Mouse (Mus musculus) adrenal gland, postnatal 14 days (tissue): ENCODE measurements around the gene Cnpy3. TPM values are rescaled to one million over a fixed set of nuclear protein-coding genes. Genes with fewer than 3 reads are reported as not detected.
"Not testable (repeated sequence)": the region's sequence is repeated elsewhere in the genome, so short reads cannot be mapped to it uniquely, and the experiment has no call there.

Experiments used
- DNase-seq: peaks from one replicate; pipeline ENCODE4 v3.0.0; 2021; ENCODE audit warnings: mixed read lengths
- total RNA-seq: library from RNA; stranded (reverse); gene quantifications from 2 replicates; pipeline ENCODE4 v1.2.3, GENCODE M21; 2021

Gene Cnpy3
- total RNA-seq, 1 experiment from 2014 or later: 41.0 TPM

GRCm38 (mm10) chr17:46764916-46765315, 12.9 kb upstream of the Cnpy3 start:
- not testable (repeated sequence) for DNase-seq

GRCm38 (mm10) chr17:46763544-46763943, 11.5 kb upstream of the Cnpy3 start, which contains the start of gene Ptcra:
TSS of gene Ptcra (minus strand) at chr17:46763712.
- DNase-seq: no peak

GRCm38 (mm10) chr17:46758753-46759152, 6.7 kb upstream of the Cnpy3 start:
- no peak for DNase-seq

GRCm38 (mm10) chr17:46751056-46751793, 789 bp downstream of the Cnpy3 start:
- no peak for DNase-seq

- DNase-seq: no peak
Measured at GRCm38 (mm10) chr17:46750580-46750979, 1.4 kb downstream of the Cnpy3 start.

GRCm38 (mm10) chr17:46749282-46749681, 2.7 kb downstream of the Cnpy3 start:
- no peak for DNase-seq

GRCm38 (mm10) chr17:46747806-46748205, 4.2 kb downstream of the Cnpy3 start:
- no peak for DNase-seq

GRCm38 (mm10) chr17:46747234-46747633, 4.8 kb downstream of the Cnpy3 start:
- DNase-seq: no peak

GRCm38 (mm10) chr17:46745506-46745905, 6.5 kb downstream of the Cnpy3 start:
- no peak for DNase-seq

- DNase-seq: no peak
Measured at GRCm38 (mm10) chr17:46742986-46743385, 9.0 kb downstream of the Cnpy3 start.

- DNase-seq: no peak
Measured at GRCm38 (mm10) chr17:46741305-46741704, 10.7 kb downstream of the Cnpy3 start.

- DNase-seq: peak; percentile 73
Measured at GRCm38 (mm10) chr17:46736160-46736559, 15.9 kb downstream of the Cnpy3 start.

GRCm38 (mm10) chr17:46735287-46735686, 16.7 kb downstream of the Cnpy3 start:
- no peak for DNase-seq

- no peak for DNase-seq
Measured at GRCm38 (mm10) chr17:46734055-46734454, 18.0 kb downstream of the Cnpy3 start.

- peak; percentile 41 for DNase-seq
Measured at GRCm38 (mm10) chr17:46728904-46729318, 23.1 kb downstream of the Cnpy3 start, which contains the start of gene Gnmt. TSS of gene Gnmt (minus strand) at chr17:46729168.

- no peak for DNase-seq
Measured at GRCm38 (mm10) chr17:46728496-46728895, 23.5 kb downstream of the Cnpy3 start.

GRCm38 (mm10) chr17:46728021-46728420, 24.0 kb downstream of the Cnpy3 start:
- peak; percentile 76 for DNase-seq

- DNase-seq: no peak
Measured at GRCm38 (mm10) chr17:46727271-46727670, 24.7 kb downstream of the Cnpy3 start.

GRCm38 (mm10) chr17:46725731-46726645, 26.0 kb downstream of the Cnpy3 start:
- DNase-seq: no peak

GRCm38 (mm10) chr17:46725273-46725672, 26.7 kb downstream of the Cnpy3 start:
- DNase-seq: peak; percentile 58

GRCm38 (mm10) chr17:46724477-46725084, 27.4 kb downstream of the Cnpy3 start:
- no peak for DNase-seq

- peak; percentile 61 for DNase-seq
Measured at GRCm38 (mm10) chr17:46721077-46721476, 30.9 kb downstream of the Cnpy3 start.
